Mouse (Mus musculus): Measurements from ENCODE around the gene Polr1c.
A peak's percentile ranks its signal among the peaks of the same experiment; 100 is the strongest.

Polr1c gene

DNA sequence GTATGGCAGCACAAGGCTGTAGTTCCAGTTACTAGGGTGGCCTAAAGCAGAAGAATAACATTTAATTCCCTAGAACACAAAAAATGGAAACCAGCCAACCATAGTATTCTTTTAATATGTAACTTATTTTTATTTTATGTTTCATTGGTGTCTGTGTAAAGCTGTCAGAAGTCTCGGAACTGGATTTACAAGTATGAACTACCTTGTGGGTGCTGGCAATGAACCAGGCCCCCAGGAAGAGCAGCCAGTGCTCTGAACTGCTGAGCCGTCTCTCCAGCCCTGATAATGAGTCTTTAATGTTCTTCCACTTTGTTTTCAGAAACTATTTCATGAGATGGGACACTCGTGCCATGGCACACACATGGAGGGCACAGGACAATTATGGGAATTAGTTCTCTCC, 37.3 kb downstream of the Polr1c start:
- DNase-seq (ENCODE audit: low spot score): no peak

DNA sequence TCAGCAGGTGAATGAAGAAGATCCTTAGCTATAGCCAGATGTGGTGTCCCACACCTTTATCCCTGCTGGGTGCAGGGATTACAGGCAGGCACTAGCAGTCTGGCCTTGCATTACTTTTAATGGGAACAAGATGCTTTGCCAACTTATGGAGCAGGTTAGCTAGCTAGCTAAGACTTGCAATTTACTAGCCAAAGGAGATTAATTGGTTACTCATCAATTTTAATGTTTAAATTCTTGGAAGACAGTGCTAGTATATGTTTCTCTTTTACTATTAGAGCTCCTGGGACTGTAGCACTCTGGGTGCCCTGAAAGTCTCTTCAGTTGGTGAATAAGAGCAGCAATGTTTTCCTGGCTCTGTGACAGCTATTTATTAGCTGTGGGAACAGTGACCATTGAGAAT, 41.2 kb downstream of the Polr1c start:
- no peak for DNase-seq (ENCODE audit: low spot score)

DNA sequence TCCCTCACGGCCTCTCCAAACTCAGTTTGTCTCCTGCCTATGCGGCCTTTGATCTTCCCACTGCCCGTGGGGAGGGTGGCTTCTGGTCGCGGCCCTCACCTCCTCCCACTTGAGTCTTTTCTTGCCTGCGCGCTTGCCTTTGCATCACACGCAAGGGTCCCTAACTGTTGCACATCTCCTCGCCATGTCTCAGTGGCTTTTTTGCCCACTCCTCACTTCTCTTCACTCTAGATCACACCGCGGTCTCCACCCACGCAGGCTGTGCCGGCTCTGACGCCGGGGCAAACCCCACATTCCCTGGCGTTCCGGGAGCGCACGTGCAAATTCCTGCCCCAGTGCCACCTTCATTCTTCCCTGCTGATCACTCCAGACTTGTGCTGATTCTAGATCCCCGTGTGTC, 44.8 kb downstream of the Polr1c start:
- no peak for DNase-seq (ENCODE audit: low spot score)

DNA sequence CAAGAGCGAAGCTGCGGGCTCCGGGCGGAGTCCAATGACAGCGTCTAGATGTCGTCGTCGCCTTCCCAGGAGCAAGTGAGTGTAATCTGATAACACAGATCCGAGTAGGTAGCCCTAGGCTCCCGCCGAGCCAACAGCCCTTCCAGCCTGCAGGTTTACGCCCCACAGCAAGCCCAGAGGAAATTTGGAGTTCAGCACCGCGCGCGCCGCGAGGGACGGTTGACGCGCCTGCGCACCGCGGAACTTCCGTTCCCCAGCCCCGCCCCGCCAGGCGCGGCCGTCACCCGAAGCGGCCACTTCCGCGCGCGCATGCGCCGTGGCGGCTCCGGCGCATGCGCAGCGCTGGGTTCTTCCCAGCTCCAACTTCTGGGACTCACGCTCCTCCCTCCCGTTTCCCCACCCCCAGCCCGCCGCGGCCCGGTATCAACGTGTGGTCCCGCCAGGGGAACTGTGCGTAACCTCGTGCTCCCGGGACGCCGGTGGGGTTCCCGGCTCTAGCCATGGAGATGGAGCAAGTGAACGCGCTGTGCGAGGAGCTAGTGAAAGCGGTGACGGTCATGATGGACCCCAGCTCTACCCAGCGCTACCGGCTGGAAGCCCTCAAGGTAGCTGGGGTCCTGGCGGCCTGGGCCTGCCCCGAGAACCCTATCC, 45.3 kb downstream of the Polr1c start, which contains the start of the genes Polh and Xpo5:
Gene Polh, minus strand, starts transcription at position 225 of the 651 bp plus-strand sequence.
Gene Xpo5, plus strand, starts transcription at position 362 of the 651 bp plus-strand sequence.
- DNase-seq (ENCODE audit: low spot score): peak; percentile 94

DNA sequence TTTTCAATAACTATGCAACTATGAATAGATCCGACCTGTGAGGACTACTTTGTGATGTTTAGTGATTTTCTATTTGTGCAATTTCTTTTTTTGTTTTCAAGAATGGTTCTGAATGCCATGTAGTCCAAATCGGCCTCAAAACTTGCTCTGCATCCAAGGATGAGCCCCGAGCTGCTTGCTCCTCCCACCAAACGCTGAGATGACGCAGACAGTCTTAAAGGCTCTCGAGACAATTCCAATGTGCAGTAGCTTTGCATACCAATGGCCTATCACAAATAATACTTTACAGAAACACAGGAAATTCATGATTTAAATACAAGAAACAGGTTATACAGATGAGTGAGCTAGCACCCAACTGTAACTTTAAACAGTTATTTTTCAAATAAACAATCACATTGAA, 46.7 kb downstream of the Polr1c start:
- no peak for DNase-seq (ENCODE audit: low spot score)
